Mouse (Mus musculus): ENCODE results near the gene Pgm2. TPM values are rescaled to one million over a fixed set of nuclear protein-coding genes. Genes with fewer than 3 reads are reported as not detected.

The Pgm2 gene
- polyA plus RNA-seq, 1 experiment from 2014 or later = 31.5 TPM

- Histone ChIP-seq H3K36me3 (no peaks in the 10 kb centered on the region), H3K4me3 (no peak overlapping the region), H3K27me3 (no peaks in the 10 kb centered on the region), H3K27ac (peak overlapping the region; percentile 33; the same call in 1 of the 2 replicates), H3K9me3 (no peaks in the 10 kb centered on the region), H3K4me2 (no peak overlapping the region), H3K4me1 (peaks cover 3% of the 10 kb centered on the region; the same call in 1 of the 2 replicates), H3K9ac (no peak overlapping the region)
- no peak for ATAC-seq (ENCODE audit: insufficient number of reproducible peaks, low FRiP score, low TSS enrichment, low read depth)
- WGBS = 26% methylated on average over 7 of the region's 7 CpGs
Measured at GRCm38 (mm10) chr5:64078740-64079461, 13.8 kb upstream of the Pgm2 start.

DNA sequence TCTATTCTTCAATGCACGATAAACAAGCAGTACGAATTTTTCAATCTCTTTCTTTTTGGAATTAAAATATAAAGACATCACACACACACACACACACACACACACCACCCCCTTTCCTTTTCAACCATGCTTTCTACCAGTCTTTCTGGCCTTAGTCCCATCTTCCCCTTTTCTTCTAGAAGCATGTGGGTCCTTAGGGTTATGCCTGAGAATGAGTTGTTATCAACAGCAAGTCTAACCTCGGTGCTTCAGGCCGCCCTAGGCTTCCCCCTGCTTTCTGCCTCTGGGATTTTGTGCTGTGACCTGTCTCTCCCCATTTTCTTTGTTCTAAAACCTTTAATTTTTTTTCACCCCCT lies 13.3 kb upstream of the Pgm2 start:
- no peak for ATAC-seq (ENCODE audit: insufficient number of reproducible peaks, low FRiP score, low TSS enrichment, low read depth)
- no peaks in the 10 kb centered on the region for H3K9me3 ChIP-seq
- H3K36me3 ChIP-seq = no peaks in the 10 kb centered on the region
- H3K4me1 ChIP-seq = peaks cover 3% of the 10 kb centered on the region; the same call in 1 of the 2 replicates
- 0 out of 2 replicates have a peak overlapping the region, but pooled peaks have one; percentile 33 for H3K27ac ChIP-seq
- 70% methylated on average over 4 of the region's 4 CpGs for WGBS
- H3K9ac ChIP-seq = no peak overlapping the region
- H3K4me3 ChIP-seq = no peak overlapping the region
- no peaks in the 10 kb centered on the region for H3K27me3 ChIP-seq
- H3K4me2 ChIP-seq = no peak overlapping the region

DNA sequence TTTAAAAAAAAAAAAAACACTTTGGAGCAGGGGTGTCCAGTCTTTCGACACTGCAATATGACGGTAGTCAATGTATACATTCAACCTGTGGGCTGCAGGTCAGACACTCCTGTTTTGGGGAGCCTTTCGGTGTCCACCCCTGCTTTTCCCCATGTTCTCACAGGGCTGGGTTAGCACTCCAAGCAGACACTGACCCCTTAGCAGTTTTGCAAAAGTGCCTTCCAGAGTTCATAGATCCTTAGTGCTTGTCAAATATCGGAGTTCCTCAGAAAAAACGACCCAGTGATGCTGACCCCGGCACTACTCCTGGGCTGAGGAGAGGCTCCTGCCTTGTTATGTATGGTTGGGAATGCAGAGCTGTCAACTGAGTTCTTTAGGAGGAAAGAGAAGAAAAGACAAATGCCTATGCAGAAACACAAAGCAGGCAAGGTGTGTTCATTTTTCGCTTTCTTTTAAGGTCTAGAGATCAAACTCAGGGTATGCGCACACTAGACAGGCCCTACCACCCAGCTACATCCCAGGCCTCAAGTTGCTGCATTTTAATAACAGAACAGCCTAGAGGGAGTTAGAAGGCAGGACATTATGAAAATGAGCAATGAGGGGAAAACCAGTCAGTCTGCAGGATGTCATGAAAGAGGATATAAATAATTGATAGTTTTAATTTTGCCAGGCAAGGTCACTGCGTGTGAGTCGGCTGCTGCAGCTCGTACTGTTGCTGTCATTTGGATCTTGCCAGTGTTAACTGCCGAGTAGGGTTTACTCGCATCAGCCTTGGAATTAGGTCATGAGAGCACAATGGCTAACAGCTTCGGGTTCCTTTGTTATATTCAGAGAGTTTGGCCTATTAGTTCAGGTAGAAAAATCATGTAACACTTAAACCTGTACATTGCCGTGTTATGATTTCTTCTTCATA lies 9.0 kb upstream of the Pgm2 start:
- no peak overlapping the region for H3K27ac ChIP-seq
- WGBS = 75% methylated on average over 15 of the region's 15 CpGs
- H3K36me3 ChIP-seq = no peaks in the 10 kb centered on the region
- H3K9ac ChIP-seq = no peak overlapping the region
- no peaks in the 10 kb centered on the region; the same call in 1 of the 2 replicates for H3K4me1 ChIP-seq
- no peak overlapping the region for H3K4me3 ChIP-seq
- no peaks in the 10 kb centered on the region for H3K9me3 ChIP-seq
- no peak overlapping the region for H3K4me2 ChIP-seq
- ATAC-seq (ENCODE audit: insufficient number of reproducible peaks, low FRiP score, low TSS enrichment, low read depth) = no peak
- no peaks in the 10 kb centered on the region for H3K27me3 ChIP-seq

GRCm38 (mm10) chr5:64085405-64085804 lies 7.3 kb upstream of the Pgm2 start:
- H3K9me3 ChIP-seq = no peaks in the 10 kb centered on the region
- no peak overlapping the region for H3K9ac ChIP-seq
- no peak overlapping the region for H3K4me3 ChIP-seq
- no peak overlapping the region for H3K27ac ChIP-seq
- 96% methylated on average over 9 of the region's 9 CpGs for WGBS
- ATAC-seq (ENCODE audit: insufficient number of reproducible peaks, low FRiP score, low TSS enrichment, low read depth) = no peak
- no peaks in the 10 kb centered on the region for H3K27me3 ChIP-seq
- H3K4me1 ChIP-seq = no peaks in the 10 kb centered on the region
- H3K4me2 ChIP-seq = no peak overlapping the region
- no peaks in the 10 kb centered on the region for H3K36me3 ChIP-seq

GRCm38 (mm10) chr5:64088740-64089139 lies 4.0 kb upstream of the Pgm2 start:
- no peaks in the 10 kb centered on the region for H3K9me3 ChIP-seq
- WGBS = 85% methylated on average over 9 of the region's 9 CpGs
- no peak overlapping the region for H3K9ac ChIP-seq
- H3K4me2 ChIP-seq = no peak overlapping the region
- no peaks in the 10 kb centered on the region for H3K36me3 ChIP-seq
- no peaks in the 10 kb centered on the region for H3K27me3 ChIP-seq
- no peak overlapping the region for H3K4me3 ChIP-seq
- ATAC-seq (ENCODE audit: insufficient number of reproducible peaks, low FRiP score, low TSS enrichment, low read depth) = no peak
- H3K27ac ChIP-seq = no peak overlapping the region
- peaks cover 6% of the 10 kb centered on the region; the same call in 1 of the 2 replicates for H3K4me1 ChIP-seq

GRCm38 (mm10) chr5:64093349-64093871 lies 660 bp downstream of the Pgm2 start:
- no peak for ATAC-seq (ENCODE audit: insufficient number of reproducible peaks, low FRiP score, low TSS enrichment, low read depth)

GRCm38 (mm10) chr5:64095342-64095993 lies 2.7 kb downstream of the Pgm2 start:
- 69% methylated on average over 5 of the region's 5 CpGs for WGBS
- Histone ChIP-seq H3K27ac (no peak overlapping the region), H3K36me3 (peaks cover 17% of the 10 kb centered on the region), H3K9me3 (no peaks in the 10 kb centered on the region), H3K27me3 (no peaks in the 10 kb centered on the region), H3K4me2 (no peak overlapping the region), H3K4me3 (no peak overlapping the region), H3K4me1 (peaks cover 18% of the 10 kb centered on the region; the same call in 1 of the 2 replicates), H3K9ac (no peak overlapping the region)
- no peak for ATAC-seq (ENCODE audit: insufficient number of reproducible peaks, low FRiP score, low TSS enrichment, low read depth)

More at GRCm38 (mm10) chr5:64093349-64093871, 660 bp downstream of the Pgm2 start:
- peak overlapping the region; percentile 73 for H3K4me2 ChIP-seq
- H3K9me3 ChIP-seq = no peaks in the 10 kb centered on the region
- WGBS = 3% methylated on average over 15 of the region's 15 CpGs
- H3K4me3 ChIP-seq = peak overlapping the region; percentile 69
- H3K9ac ChIP-seq = peak overlapping the region; percentile 54
- peak overlapping the region; percentile 62 for H3K27ac ChIP-seq
- H3K36me3 ChIP-seq = peaks cover 13% of the 10 kb centered on the region
- no peaks in the 10 kb centered on the region for H3K27me3 ChIP-seq
- H3K4me1 ChIP-seq = peaks cover 18% of the 10 kb centered on the region; the same call in 1 of the 2 replicates

- WGBS = 82% methylated on average over 9 of the region's 9 CpGs
- no peak overlapping the region for H3K9ac ChIP-seq
- ATAC-seq (ENCODE audit: insufficient number of reproducible peaks, low FRiP score, low TSS enrichment, low read depth) = no peak
Measured at GRCm38 (mm10) chr5:64101993-64102716, 9.4 kb downstream of the Pgm2 start.

DNA sequence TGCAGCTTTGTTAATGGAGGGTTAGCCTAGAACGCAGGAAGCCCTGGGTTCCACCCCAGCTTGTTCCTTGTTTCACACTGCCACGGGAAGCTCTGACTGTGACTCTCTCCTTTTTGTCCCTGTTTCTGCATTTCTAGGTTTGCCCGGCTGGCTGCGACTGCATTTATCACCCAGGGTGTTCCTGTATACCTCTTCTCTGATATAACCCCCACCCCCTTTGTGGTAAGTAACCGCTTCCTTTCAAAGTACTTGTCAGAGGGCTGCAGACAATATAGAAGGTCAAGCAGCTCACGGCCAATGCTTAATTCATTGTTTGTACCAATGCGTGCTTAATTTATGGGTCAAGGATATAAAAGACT lies 9.9 kb downstream of the Pgm2 start:
- 89% methylated on average over 7 of the region's 7 CpGs for WGBS
- H3K4me2 ChIP-seq = no peak overlapping the region
- no peaks in the 10 kb centered on the region for H3K9me3 ChIP-seq
- H3K4me3 ChIP-seq = no peak overlapping the region
- H3K9ac ChIP-seq = no peak overlapping the region
- peaks cover 52% of the 10 kb centered on the region for H3K36me3 ChIP-seq
- H3K27me3 ChIP-seq = no peaks in the 10 kb centered on the region
- ATAC-seq (ENCODE audit: insufficient number of reproducible peaks, low FRiP score, low TSS enrichment, low read depth) = no peak
- H3K4me1 ChIP-seq = no peaks in the 10 kb centered on the region
- no peak overlapping the region for H3K27ac ChIP-seq

More at GRCm38 (mm10) chr5:64101993-64102716, 9.4 kb downstream of the Pgm2 start:
- Histone ChIP-seq H3K36me3 (peaks cover 51% of the 10 kb centered on the region), H3K4me1 (no peaks in the 10 kb centered on the region), H3K9me3 (no peaks in the 10 kb centered on the region), H3K27me3 (no peaks in the 10 kb centered on the region), H3K27ac (no peak overlapping the region), H3K4me2 (no peak overlapping the region), H3K4me3 (no peak overlapping the region)

GRCm38 (mm10) chr5:64107596-64108289 lies 15.0 kb downstream of the Pgm2 start:
- no peak for ATAC-seq (ENCODE audit: insufficient number of reproducible peaks, low FRiP score, low TSS enrichment, low read depth)
- H3K9ac ChIP-seq = no peak overlapping the region
- H3K9me3 ChIP-seq = no peaks in the 10 kb centered on the region
- H3K4me1 ChIP-seq = no peaks in the 10 kb centered on the region
- 90% methylated on average over 11 of the region's 11 CpGs for WGBS
- peaks cover 55% of the 10 kb centered on the region for H3K36me3 ChIP-seq
- H3K4me3 ChIP-seq = no peak overlapping the region
- H3K4me2 ChIP-seq = no peak overlapping the region
- no peak overlapping the region for H3K27ac ChIP-seq
- H3K27me3 ChIP-seq = no peaks in the 10 kb centered on the region

DNA sequence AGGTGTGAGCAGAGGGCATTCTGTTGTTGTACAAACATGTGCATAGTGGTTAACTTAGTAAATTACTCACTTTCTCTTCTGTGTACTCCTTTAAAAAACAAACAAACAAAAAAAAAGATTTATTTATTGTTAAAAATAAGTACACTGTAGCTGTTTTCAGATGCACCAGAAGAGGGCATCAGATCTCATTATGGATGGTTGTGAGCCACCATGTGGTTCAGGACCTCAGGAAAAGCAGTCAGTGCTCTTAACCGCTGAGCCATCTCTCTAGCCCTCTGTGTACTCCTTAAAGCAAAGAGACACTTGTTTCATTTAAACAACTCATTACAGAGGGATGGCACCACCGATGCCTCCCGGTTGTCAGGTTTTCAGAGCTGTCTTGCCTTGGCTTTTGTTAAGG lies 16.5 kb downstream of the Pgm2 start:
- Histone ChIP-seq H3K27me3 (no peaks in the 10 kb centered on the region), H3K9me3 (no peaks in the 10 kb centered on the region), H3K4me2 (no peak overlapping the region), H3K27ac (no peak overlapping the region), H3K36me3 (peaks cover 60% of the 10 kb centered on the region), H3K9ac (no peak overlapping the region), H3K4me1 (no peaks in the 10 kb centered on the region), H3K4me3 (no peak overlapping the region)
- ATAC-seq (ENCODE audit: insufficient number of reproducible peaks, low FRiP score, low TSS enrichment, low read depth) = no peak
- 67% methylated on average over 3 of the region's 3 CpGs for WGBS

Data from limb, embryonic 15.5 days (tissue).